Mouse (Mus musculus): ENCODE measurements around the gene Cyp2d9.

DNA sequence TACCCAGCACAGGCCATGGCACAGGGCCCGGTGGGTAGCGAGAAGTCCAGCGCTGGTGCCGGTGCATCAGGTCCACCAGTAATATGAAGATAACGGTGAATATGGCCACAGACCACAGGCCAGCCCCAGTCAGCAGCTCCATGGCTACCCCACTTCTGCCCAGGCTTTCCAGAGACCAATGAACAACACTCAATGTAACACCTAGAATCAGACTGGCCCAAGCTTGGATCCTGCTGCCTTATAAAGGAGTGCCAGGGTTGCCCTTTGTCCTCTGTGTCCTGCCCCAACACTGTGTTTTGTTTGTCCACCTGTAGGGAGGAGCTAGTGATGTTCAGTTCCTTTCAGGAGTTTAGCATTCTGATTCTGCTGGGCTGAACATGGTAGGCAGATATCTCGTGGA, 26.3 kb upstream of the Cyp2d9 start, which contains the start of gene Cyp2d10:
- no peak for TF ChIP-seq EP300 (IDR thresholded peaks at IDR 0.05; ENCODE audit: insufficient read depth, low read depth, low read length)
- no peak for TF ChIP-seq POLR2A (IDR thresholded peaks at IDR 0.05; ENCODE audit: insufficient read depth, low read length)
